Mouse (Mus musculus): ENCODE measurements around the gene Gpr156. TPM values are rescaled to one million over a fixed set of nuclear protein-coding genes. Genes with fewer than 3 reads are reported as not detected.
"Not testable (repeated sequence)": the region's sequence is repeated elsewhere in the genome, so short reads cannot be mapped to it uniquely, and the experiment has no call there.

Gene Gpr156
- polyA plus RNA-seq, 2 experiments = 0.59 to 0.78 TPM

- no peak overlapping the region for H3K4me3 ChIP-seq (replicated peaks; ENCODE audit: low read length)
- WGBS = 83% methylated on average over 4 of the region's 4 CpGs
- no peak overlapping the region for H3K4me2 ChIP-seq (replicated peaks; ENCODE audit: low read depth, low read length, severe bottlenecking)
- no peak overlapping the region for H3K27ac ChIP-seq (replicated peaks; ENCODE audit: low read depth, low read length)
- ATAC-seq (ENCODE audit: low FRiP score, low read depth) (no peak), DNase-seq (ENCODE audit: low spot score) (no peak)
- TF ChIP-seq POLR2A (IDR thresholded peaks at IDR 0.05; ENCODE audit: borderline replicate concordance, extremely low read depth, insufficient read depth, insufficient read length) = no peak
- H3K9me3 ChIP-seq (ENCODE audit: control insufficient read depth, low read length) = no peaks in the 10 kb centered on the region
- no peaks in the 10 kb centered on the region for H3K27me3 ChIP-seq (ENCODE audit: control insufficient read depth, insufficient read depth, low read length)
- H3K9ac ChIP-seq (ENCODE audit: low read depth, low read length, severe bottlenecking) = no peak overlapping the region
- H3K36me3 ChIP-seq (ENCODE audit: control insufficient read depth, insufficient read depth, low read length) = no peaks in the 10 kb centered on the region
- H3K4me1 ChIP-seq (ENCODE audit: control insufficient read depth, insufficient read depth, low read length) = no peaks in the 10 kb centered on the region
Measured at GRCm38 (mm10) chr16:37953186-37953585, 36.9 kb downstream of the Gpr156 start.

GRCm38 (mm10) chr16:37953991-37954942 lies 38.0 kb downstream of the Gpr156 start:
- Histone ChIP-seq H3K4me2 (replicated peaks; ENCODE audit: low read depth, low read length, severe bottlenecking) (no peak overlapping the region), H3K4me1 (ENCODE audit: control insufficient read depth, insufficient read depth, low read length) (no peaks in the 10 kb centered on the region), H3K4me3 (replicated peaks; ENCODE audit: low read length) (no peak overlapping the region), H3K9ac (ENCODE audit: low read depth, low read length, severe bottlenecking) (no peak overlapping the region), H3K36me3 (ENCODE audit: control insufficient read depth, insufficient read depth, low read length) (no peaks in the 10 kb centered on the region), H3K27me3 (ENCODE audit: control insufficient read depth, insufficient read depth, low read length) (no peaks in the 10 kb centered on the region), H3K27ac (replicated peaks; ENCODE audit: low read depth, low read length) (no peak overlapping the region), H3K9me3 (ENCODE audit: control insufficient read depth, low read length) (no peaks in the 10 kb centered on the region)
- 75% methylated on average over 12 of the region's 12 CpGs for WGBS
- ATAC-seq (ENCODE audit: low FRiP score, low read depth) (no peak), DNase-seq (ENCODE audit: low spot score) (no peak)
- TF ChIP-seq POLR2A (IDR thresholded peaks at IDR 0.05; ENCODE audit: borderline replicate concordance, extremely low read depth, insufficient read depth, insufficient read length) = no peak

GRCm38 (mm10) chr16:37955336-37955917 lies 39.1 kb downstream of the Gpr156 start:
- ATAC-seq (ENCODE audit: low FRiP score, low read depth) (no peak), DNase-seq (ENCODE audit: low spot score) (no peak)
- Histone ChIP-seq H3K4me1 (ENCODE audit: control insufficient read depth, insufficient read depth, low read length) (no peaks in the 10 kb centered on the region), H3K27ac (replicated peaks; ENCODE audit: low read depth, low read length) (no peak overlapping the region), H3K4me2 (replicated peaks; ENCODE audit: low read depth, low read length, severe bottlenecking) (no peak overlapping the region), H3K36me3 (ENCODE audit: control insufficient read depth, insufficient read depth, low read length) (no peaks in the 10 kb centered on the region), H3K9ac (ENCODE audit: low read depth, low read length, severe bottlenecking) (no peak overlapping the region), H3K9me3 (ENCODE audit: control insufficient read depth, low read length) (no peaks in the 10 kb centered on the region), H3K4me3 (replicated peaks; ENCODE audit: low read length) (no peak overlapping the region), H3K27me3 (ENCODE audit: control insufficient read depth, insufficient read depth, low read length) (no peaks in the 10 kb centered on the region)
- 50% methylated on average over 13 of the region's 13 CpGs for WGBS
- TF ChIP-seq POLR2A (IDR thresholded peaks at IDR 0.05; ENCODE audit: borderline replicate concordance, extremely low read depth, insufficient read depth, insufficient read length) = no peak

- Histone ChIP-seq H3K4me1 (ENCODE audit: control insufficient read depth, insufficient read depth, low read length) (no peaks in the 10 kb centered on the region), H3K36me3 (ENCODE audit: control insufficient read depth, insufficient read depth, low read length) (no peaks in the 10 kb centered on the region), H3K4me2 (replicated peaks; ENCODE audit: low read depth, low read length, severe bottlenecking) (no peak overlapping the region), H3K27ac (replicated peaks; ENCODE audit: low read depth, low read length) (no peak overlapping the region), H3K9me3 (ENCODE audit: control insufficient read depth, low read length) (no peaks in the 10 kb centered on the region), H3K27me3 (ENCODE audit: control insufficient read depth, insufficient read depth, low read length) (no peaks in the 10 kb centered on the region), H3K9ac (ENCODE audit: low read depth, low read length, severe bottlenecking) (no peak overlapping the region), H3K4me3 (replicated peaks; ENCODE audit: low read length) (no peak overlapping the region)
- TF ChIP-seq POLR2A (IDR thresholded peaks at IDR 0.05; ENCODE audit: borderline replicate concordance, extremely low read depth, insufficient read depth, insufficient read length) = no peak
- DNase-seq (ENCODE audit: low spot score) (no peak), ATAC-seq (ENCODE audit: low FRiP score, low read depth) (no peak)
- WGBS = 85% methylated on average over 14 of the region's 14 CpGs
Measured at GRCm38 (mm10) chr16:37956076-37956676, 39.9 kb downstream of the Gpr156 start.

- Histone ChIP-seq H3K4me1 (ENCODE audit: control insufficient read depth, insufficient read depth, low read length) (no peaks in the 10 kb centered on the region), H3K27ac (replicated peaks; ENCODE audit: low read depth, low read length) (no peak overlapping the region), H3K9me3 (ENCODE audit: control insufficient read depth, low read length) (no peaks in the 10 kb centered on the region), H3K9ac (ENCODE audit: low read depth, low read length, severe bottlenecking) (no peak overlapping the region), H3K36me3 (ENCODE audit: control insufficient read depth, insufficient read depth, low read length) (no peaks in the 10 kb centered on the region), H3K4me2 (replicated peaks; ENCODE audit: low read depth, low read length, severe bottlenecking) (no peak overlapping the region), H3K27me3 (ENCODE audit: control insufficient read depth, insufficient read depth, low read length) (no peaks in the 10 kb centered on the region), H3K4me3 (replicated peaks; ENCODE audit: low read length) (no peak overlapping the region)
- WGBS = 50% methylated on average over 4 of the region's 4 CpGs
- no peak for ATAC-seq (ENCODE audit: low FRiP score, low read depth)
- DNase-seq (ENCODE audit: low spot score) = no peak
- TF ChIP-seq POLR2A (IDR thresholded peaks at IDR 0.05; ENCODE audit: borderline replicate concordance, extremely low read depth, insufficient read depth, insufficient read length) = no peak
Measured at GRCm38 (mm10) chr16:37956751-37957150, 40.5 kb downstream of the Gpr156 start.

- WGBS = 77% methylated on average over 4 of the region's 4 CpGs
- not testable (repeated sequence) for H3K9ac ChIP-seq (ENCODE audit: low read depth, low read length, severe bottlenecking); ATAC-seq (ENCODE audit: low FRiP score, low read depth); H3K9me3 ChIP-seq (ENCODE audit: control insufficient read depth, low read length); H3K27me3 ChIP-seq (ENCODE audit: control insufficient read depth, insufficient read depth, low read length); H3K36me3 ChIP-seq (ENCODE audit: control insufficient read depth, insufficient read depth, low read length); DNase-seq (ENCODE audit: low spot score); H3K4me3 ChIP-seq (replicated peaks; ENCODE audit: low read length); H3K27ac ChIP-seq (replicated peaks; ENCODE audit: low read depth, low read length); H3K4me2 ChIP-seq (replicated peaks; ENCODE audit: low read depth, low read length, severe bottlenecking)
- H3K4me1 ChIP-seq (ENCODE audit: control insufficient read depth, insufficient read depth, low read length) = peaks cover 17% of the 10 kb centered on the region
Measured at GRCm38 (mm10) chr16:37962696-37963095, 46.4 kb downstream of the Gpr156 start.
